Mouse (Mus musculus) kidney, adult 10 weeks (tissue): ENCODE measurements around the gene Gad1. TPM values are rescaled to one million over a fixed set of nuclear protein-coding genes. Genes with fewer than 3 reads are reported as not detected.

Experiments used
- polyA plus RNA-seq: library from polyadenylated mRNA; stranded (reverse); fragments of 350-450 nt; fragmentation: Illumina TruSeq; extraction: RNeasy Lipid Tissue Mini Kit (QIAGEN cat#74804); gene quantifications from one replicate; pipeline ENCODE4 v1.2.3, GENCODE M21; 2014; ENCODE audit warnings: low read depth, low replicate concordance

The Gad1 gene
- 0.28 TPM for polyA plus RNA-seq

GRCm38 (mm10) chr2:70552772-70553171, at the start of gene Gad1:
TSS of gene Gad1 (plus strand) at chr2:70553072.

GRCm38 (mm10) chr2:70508496-70508895, 44.4 kb upstream of the Gad1 start, which contains the start of gene Erich2:
TSS of gene Erich2 (plus strand) at chr2:70508819.

Other genes starting within 250 kb of the Gad1 start
- 1.4 TPM for gene Sp5, start 78.1 kb upstream of the Gad1 start, polyA plus RNA-seq
- gene Erich2, start 44.3 kb upstream of the Gad1 start, polyA plus RNA-seq, result 7.2 TPM
- gene Gorasp2, start 108.5 kb downstream of the Gad1 start, polyA plus RNA-seq, result 58.6 TPM
- not detected for gene Gm26558, start 109.0 kb downstream of the Gad1 start, polyA plus RNA-seq